Mouse (Mus musculus) heart, postnatal 0 days (tissue): Measurements from ENCODE around the gene Fam216b. TPM values are rescaled to one million over a fixed set of nuclear protein-coding genes. Genes with fewer than 3 reads are reported as not detected.

Experiments
- ATAC-seq: fragments of 200-750 bp; cut with Nextera tagmentation; 2 replicates; pipeline ENCODE4 v1.8.0; 2017; ENCODE audit warnings: low read depth, moderate number of reproducible peaks, moderate library complexity; ENCODE audit not compliant: insufficient read depth
- DNase-seq: peaks from one replicate; pipeline ENCODE4 v3.0.0-alpha.2; 2016; ENCODE audit warnings: low spot score
- H3K27ac ChIP-seq: fragments of 300-500 bp; sonication (generic); 2 replicates; pipeline ENCODE4 v1.5.1; 2014; ENCODE audit warnings: low read depth, mild to moderate bottlenecking
- H3K27me3 ChIP-seq: fragments of 300-500 bp; sonication (generic); 2 replicates; pipeline ENCODE4 v1.6.1; 2014; ENCODE audit warnings: low read length, mixed read lengths; ENCODE audit not compliant: control insufficient read depth, insufficient read depth
- H3K36me3 ChIP-seq: fragments of 300-500 bp; sonication (generic); replicated peaks from 2 replicates; pipeline ENCODE4 v1.6.1; 2014; ENCODE audit warnings: low read length, mixed read lengths; ENCODE audit not compliant: control insufficient read depth, insufficient read depth
- H3K4me1 ChIP-seq: fragments of 300-500 bp; sonication (generic); 2 replicates; pipeline ENCODE4 v1.6.1; 2014; ENCODE audit warnings: antibody characterized with exemption; ENCODE audit not compliant: control insufficient read depth, insufficient read depth
- H3K4me2 ChIP-seq: fragments of 300-500 bp; sonication (generic); 2 replicates; pipeline ENCODE4 v1.6.1; 2014; ENCODE audit warnings: low read depth, mild to moderate bottlenecking, low read length, moderate library complexity
- H3K4me3 ChIP-seq: fragments of 300-500 bp; sonication (generic); 2 replicates; pipeline ENCODE4 v1.5.1; 2014; ENCODE audit warnings: low read depth, low read length
- H3K9ac ChIP-seq: fragments of 300-500 bp; sonication (generic); replicated peaks from 2 replicates; pipeline ENCODE4 v1.6.1; 2014; ENCODE audit warnings: low read depth, low read length, mixed read lengths
- H3K9me3 ChIP-seq: fragments of 300-500 bp; sonication (generic); replicated peaks from 2 replicates; pipeline ENCODE4 v1.6.1; 2016; ENCODE audit warnings: low read length; ENCODE audit not compliant: control insufficient read depth
- CTCF ChIP-seq: IDR thresholded peaks from 2 replicates; pipeline ENCODE4 v1.5.1; 2016; ENCODE audit warnings: antibody characterized with exemption, control low read depth, low read depth
- EP300 ChIP-seq: IDR thresholded peaks from 2 replicates; pipeline ENCODE4 v1.6.1; 2016; ENCODE audit warnings: antibody characterized with exemption, low read depth
- WGBS: fragments of 180-500 bp; shearing (Covaris S2); extraction: QIAGEN DNeasy Blood & Tissue Kit; methylation state at CpG from one replicate; pipeline ENCODE4 v1.1.7; 2014; 5-methylcytosine and 5-hydroxymethylcytosine counted together
- polyA plus RNA-seq: library from polyadenylated mRNA; unstranded; fragments of >200 nt; fragmentation: Nextera tagmentation; extraction: Ambion mirVana; gene quantifications from 2 replicates; pipeline ENCODE4 v1.2.1, GENCODE M21; 2015
- total RNA-seq: library from RNA; depleted of rRNA; stranded (reverse); fragments of >200 nt; gene quantifications from 2 replicates; pipeline ENCODE4 v1.2.3, GENCODE M21; 2014; ENCODE audit warnings: low replicate concordance; rRNA removed

Fam216b gene
- total and polyA plus RNA-seq, 2 experiments from 2014 or later, result 0.42 TPM; not detected in 1

DNA sequence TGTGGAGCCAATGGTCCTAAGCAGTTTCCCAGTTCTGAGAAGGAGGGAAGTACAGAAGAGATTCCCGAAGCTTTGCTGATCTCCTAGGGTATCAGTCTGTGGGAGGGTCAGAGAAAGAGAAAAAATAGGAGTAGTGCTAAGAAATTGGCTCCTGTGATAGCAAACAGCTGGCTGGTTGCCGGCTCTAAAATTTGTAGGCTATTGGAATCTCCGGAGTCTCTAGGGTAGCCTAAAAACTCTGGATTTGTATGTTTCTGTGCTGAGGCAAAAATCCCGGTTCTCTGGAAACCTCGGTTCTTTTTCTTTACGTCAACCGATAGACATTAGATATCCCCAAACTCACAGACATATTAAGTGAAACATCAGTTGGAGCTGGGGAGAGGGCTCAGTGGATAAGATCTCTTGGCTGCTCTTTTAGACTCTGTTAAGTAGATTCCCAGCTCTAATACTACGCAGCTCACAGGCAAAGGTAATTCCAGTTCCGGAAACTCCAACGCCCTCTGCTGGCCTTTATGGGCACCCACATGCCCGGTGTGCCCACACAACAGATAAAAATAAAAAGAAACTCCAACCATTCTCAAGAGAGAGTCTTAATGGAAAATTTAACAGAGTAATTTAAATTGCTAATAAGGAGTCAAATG is 46.8 kb downstream of the Fam216b start:
- H3K27ac ChIP-seq, result no peak overlapping the region
- H3K36me3 ChIP-seq, result no peaks in the 10 kb centered on the region
- DNase-seq (no peak), ATAC-seq (no peak)
- H3K9ac ChIP-seq, result no peak overlapping the region
- 65% methylated on average over 11 of the region's 11 CpGs for WGBS
- no peaks in the 10 kb centered on the region for H3K9me3 ChIP-seq
- no peak overlapping the region for H3K4me3 ChIP-seq
- TF ChIP-seq EP300, result no peak
- TF ChIP-seq CTCF, result no peak
- H3K4me2 ChIP-seq, result no peak overlapping the region
- H3K27me3 ChIP-seq, result no peaks in the 10 kb centered on the region
- no peaks in the 10 kb centered on the region for H3K4me1 ChIP-seq

DNA sequence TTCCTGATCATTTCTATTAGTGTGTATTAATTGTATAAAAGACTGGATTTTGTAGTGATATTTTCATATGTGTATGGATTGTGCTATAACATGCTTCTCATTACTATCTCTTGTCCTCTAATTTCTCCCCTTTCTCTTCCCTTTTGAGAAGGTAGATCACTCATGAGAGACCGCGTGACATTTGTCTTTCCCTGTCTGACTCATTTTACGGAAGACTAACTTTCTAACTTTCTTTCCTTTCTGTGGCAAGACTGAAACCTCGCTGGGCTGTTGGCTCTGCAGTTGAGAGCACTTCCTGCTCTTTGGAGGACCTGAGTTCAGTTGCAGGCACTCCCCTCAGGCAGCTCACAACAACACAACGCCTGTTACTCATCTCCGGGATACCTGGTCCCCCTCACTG is 48.2 kb downstream of the Fam216b start:
- WGBS, result 85% methylated on average over 6 of the region's 6 CpGs
- ATAC-seq (no peak), DNase-seq (no peak)
- no peaks in the 10 kb centered on the region for H3K4me1 ChIP-seq
- no peak overlapping the region for H3K4me3 ChIP-seq
- no peak overlapping the region for H3K4me2 ChIP-seq
- no peak overlapping the region for H3K9ac ChIP-seq
- H3K27ac ChIP-seq, result no peak overlapping the region
- no peaks in the 10 kb centered on the region for H3K9me3 ChIP-seq
- TF ChIP-seq CTCF (no peak), EP300 (no peak)
- H3K27me3 ChIP-seq, result no peaks in the 10 kb centered on the region
- H3K36me3 ChIP-seq, result no peaks in the 10 kb centered on the region

DNA sequence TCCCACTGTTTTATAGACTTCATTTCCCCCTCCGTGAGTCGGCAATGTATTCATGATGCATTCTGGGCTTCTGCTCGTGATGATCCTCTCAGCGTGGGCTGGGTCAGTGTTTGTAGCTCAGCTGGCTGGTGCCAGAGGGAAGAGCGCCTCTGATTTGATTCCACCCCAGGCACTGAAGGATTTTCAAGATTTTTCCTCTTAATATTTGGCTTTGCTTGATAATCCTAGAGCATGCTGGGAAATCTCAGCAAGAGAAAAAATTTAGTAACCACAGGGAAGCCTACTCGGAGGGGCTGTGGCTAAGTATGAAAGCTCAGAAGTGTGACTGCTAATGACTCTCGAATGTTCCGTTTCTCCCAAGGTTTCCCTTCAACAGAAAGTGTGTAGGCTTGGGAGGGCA is 49.9 kb downstream of the Fam216b start:
- ATAC-seq (no peak), DNase-seq (no peak)
- H3K36me3 ChIP-seq, result no peaks in the 10 kb centered on the region
- H3K4me1 ChIP-seq, result no peaks in the 10 kb centered on the region
- no peak overlapping the region for H3K27ac ChIP-seq
- no peak overlapping the region for H3K4me3 ChIP-seq
- no peak overlapping the region for H3K9ac ChIP-seq
- no peaks in the 10 kb centered on the region for H3K27me3 ChIP-seq
- TF ChIP-seq CTCF (no peak), EP300 (no peak)
- 76% methylated on average over 8 of the region's 8 CpGs for WGBS
- H3K4me2 ChIP-seq, result no peak overlapping the region
- H3K9me3 ChIP-seq, result no peaks in the 10 kb centered on the region

Other genes with a start within 250 kb of the Fam216b start
- gene Dnajc15, start 213.9 kb downstream of the Fam216b start, total RNA-seq, result 9.9 and 17.2 TPM in 2 replicates
- 241 and 268 TPM in 2 replicates for gene Dnajc15, start 213.9 kb downstream of the Fam216b start, polyA plus RNA-seq
- 0.19 and 9.2 TPM in 2 replicates for gene Epsti1, start 184.8 kb downstream of the Fam216b start, total RNA-seq
- gene Epsti1, start 184.8 kb downstream of the Fam216b start, polyA plus RNA-seq, result 0.46 and 0.70 TPM in 2 replicates
- gene Tnfsf11, start 219.0 kb upstream of the Fam216b start, total RNA-seq, result 0.23 TPM in 1 of 2 replicates, not detected in the other
- gene Tnfsf11, start 219.0 kb upstream of the Fam216b start, polyA plus RNA-seq, result 0.05 and 0.07 TPM in 2 replicates